Mouse (Mus musculus): ENCODE results near the gene Rbx1. TPM values are rescaled to one million over a fixed set of nuclear protein-coding genes. Genes with fewer than 3 reads are reported as not detected.

Gene Rbx1
- total and polyA plus RNA-seq, 3 experiments = 177 to 238 (median 184) TPM

GRCm38 (mm10) chr15:81514111-81514971 lies 48.2 kb downstream of the Rbx1 start (continued):
- TF ChIP-seq BHLHE40 (IDR thresholded peaks at IDR 0.05; ENCODE audit: low read depth, low read length) = peak; percentile 4; the same call in 1 of the 2 replicates
- no peak for TF ChIP-seq KAT2A (IDR thresholded peaks at IDR 0.05; ENCODE audit: insufficient replicate concordance, low read length)
- peak; percentile 60; the same call in 1 of the 2 replicates for TF ChIP-seq POLR2A (IDR thresholded peaks at IDR 0.05; ENCODE audit: low read depth, low read length)
- TF ChIP-seq JUND (conservative IDR thresholded peaks at IDR 0.05; ENCODE audit: low read depth, low read length) = no peak
- no peak for TF ChIP-seq USF2 (conservative IDR thresholded peaks at IDR 0.05; ENCODE audit: low read depth, low read length)
- TF ChIP-seq MXI1 (IDR thresholded peaks at IDR 0.05; ENCODE audit: low read depth, low read length) = peak; percentile 67
- 0 out of 2 replicates have a peak, but pooled peaks have one; percentile 19 for TF ChIP-seq RCOR1 (conservative IDR thresholded peaks at IDR 0.05; ENCODE audit: low read depth, low read length)
- TF ChIP-seq ELF1 (IDR thresholded peaks at IDR 0.05; ENCODE audit: low read depth, low read length) = peak; percentile 75
- TF ChIP-seq UBTF (IDR thresholded peaks at IDR 0.05; ENCODE audit: low read depth, low read length) = no peak; the same call in 1 of the 2 replicates
- TF ChIP-seq POLR2AphosphoS2 (IDR thresholded peaks at IDR 0.05; ENCODE audit: low read depth, low read length) = no peak
- peak; percentile 68 for TF ChIP-seq MEF2A (IDR thresholded peaks at IDR 0.05; ENCODE audit: borderline replicate concordance, low read depth, low read length)

- peaks cover 8 to 36% of the 10 kb centered on the region in 2 experiments; a peak in 3 of 4 replicates for H3K4me1 ChIP-seq (ENCODE audit: control insufficient read depth in 1 of 2, insufficient read depth in 2 of 2)
- DNase-seq (ENCODE audit: extremely low read depth) = no peak
- no peaks in the 10 kb centered on the region for H3K27me3 ChIP-seq (replicated peaks)
- H3K9me3 ChIP-seq (replicated peaks; ENCODE audit: low read length) = no peaks in the 10 kb centered on the region
- H3K79me2 ChIP-seq (replicated peaks; ENCODE audit: control insufficient read depth, extremely low read depth, insufficient read depth, poor library complexity, severe bottlenecking) = no peaks in the 10 kb centered on the region
- no peak overlapping the region for H3K27ac ChIP-seq (ENCODE audit: insufficient read depth, low read depth)
- no peaks in the 10 kb centered on the region for H3K36me3 ChIP-seq (replicated peaks in 1 of 2; ENCODE audit: control insufficient read depth in 1 of 2, insufficient read depth in 1 of 2, low read length in 1 of 2)
- peak overlapping the region; percentile 38; the same call in 1 of the 2 replicates for H3K4me2 ChIP-seq (ENCODE audit: insufficient read depth, low read depth, poor library complexity, severe bottlenecking)
- H3K4me3 ChIP-seq (replicated peaks in 1 of 3; ENCODE audit: low read depth in 2 of 3, low read length in 2 of 3, poor library complexity in 1 of 3) = peak overlapping the region; percentile 34 to 46 (median 43)
- in situ Hi-C loops (cut with MboI; ENCODE audit: low pct_ligation_motif_present, low pct_unique_long_range_greater_than_20kb, low sequenced_read_pairs) (no loop called here), dilution Hi-C loops (cut with MboI; ENCODE audit: extremely low pct_ligation_motif_present, extremely low pct_unique_long_range_greater_than_20kb, low sequenced_read_pairs) (no loop called here)
- TF ChIP-seq MAFK (IDR thresholded peaks at IDR 0.05; ENCODE audit: insufficient replicate concordance, low read length) (no peak), RAD21 (IDR thresholded peaks at IDR 0.05; ENCODE audit: low read depth, low read length) (no peak), POLR2A (IDR thresholded peaks at IDR 0.05; ENCODE audit: low read depth, low read length) (no peak), HCFC1 (IDR thresholded peaks at IDR 0.05; ENCODE audit: low read depth, low read length) (no peak), ETS1 (conservative IDR thresholded peaks at IDR 0.05; ENCODE audit: low read depth, low read length) (no peak), CTCF (conservative IDR thresholded peaks at IDR 0.05 in 1 of 2, IDR thresholded peaks at IDR 0.05 in 1 of 2; ENCODE audit: low read depth in 2 of 2, low read length in 2 of 2) (no peak), CHD1 (IDR thresholded peaks at IDR 0.05; ENCODE audit: low read depth, low read length) (no peak), EP300 (IDR thresholded peaks at IDR 0.05; ENCODE audit: low read length) (no peak), NELFE (IDR thresholded peaks at IDR 0.05; ENCODE audit: low read depth, low read length) (no peak), BHLHE40 (IDR thresholded peaks at IDR 0.05; ENCODE audit: low read depth, low read length) (no peak), NRF1 (IDR thresholded peaks at IDR 0.05; ENCODE audit: low read depth, low read length) (no peak), ZNF384 (IDR thresholded peaks at IDR 0.05; ENCODE audit: low read depth, low read length) (no peak), GABPA (IDR thresholded peaks at IDR 0.05; ENCODE audit: insufficient replicate concordance, low read depth, low read length) (no peak), KAT2A (IDR thresholded peaks at IDR 0.05; ENCODE audit: insufficient replicate concordance, low read length) (no peak), MAZ (IDR thresholded peaks at IDR 0.05; ENCODE audit: low read depth, low read length) (no peak), USF1 (IDR thresholded peaks at IDR 0.05; ENCODE audit: low read depth, low read length) (no peak), JUN (IDR thresholded peaks at IDR 0.05; ENCODE audit: insufficient read depth, low read depth, low read length) (no peak), TBP (conservative IDR thresholded peaks at IDR 0.05; ENCODE audit: low read depth, low read length) (no peak), MXI1 (IDR thresholded peaks at IDR 0.05; ENCODE audit: low read depth, low read length) (no peak)
- H3K9ac ChIP-seq (ENCODE audit: insufficient read depth, low read depth) = peak overlapping the region; percentile 55; the same call in 1 of the 2 replicates
Measured at GRCm38 (mm10) chr15:81515221-81515620, 49.1 kb downstream of the Rbx1 start.

All from CH12.LX (cell line).